Mouse (Mus musculus) splenic B cell, adult 2 months (primary cell): ENCODE measurements around the gene Mau2.

Experiments used
- DNase-seq: peaks from one replicate; pipeline ENCODE4 v3.0.0-alpha.2; 2011; ENCODE audit warnings: low read depth, low spot score
- H3K27me3 ChIP-seq: 2 replicates; pipeline ENCODE4 v1.6.1; 2012; ENCODE audit warnings: mild to moderate bottlenecking, low read length, moderate library complexity, mixed read lengths; ENCODE audit not compliant: control insufficient read depth, poor library complexity, insufficient read depth, severe bottlenecking
- H3K36me3 ChIP-seq: 2 replicates; pipeline ENCODE4 v1.6.1; 2012; ENCODE audit warnings: mild to moderate bottlenecking, low read length, moderate library complexity, mixed read lengths; ENCODE audit not compliant: control insufficient read depth, poor library complexity, insufficient read depth, severe bottlenecking

Mau2 gene

DNA sequence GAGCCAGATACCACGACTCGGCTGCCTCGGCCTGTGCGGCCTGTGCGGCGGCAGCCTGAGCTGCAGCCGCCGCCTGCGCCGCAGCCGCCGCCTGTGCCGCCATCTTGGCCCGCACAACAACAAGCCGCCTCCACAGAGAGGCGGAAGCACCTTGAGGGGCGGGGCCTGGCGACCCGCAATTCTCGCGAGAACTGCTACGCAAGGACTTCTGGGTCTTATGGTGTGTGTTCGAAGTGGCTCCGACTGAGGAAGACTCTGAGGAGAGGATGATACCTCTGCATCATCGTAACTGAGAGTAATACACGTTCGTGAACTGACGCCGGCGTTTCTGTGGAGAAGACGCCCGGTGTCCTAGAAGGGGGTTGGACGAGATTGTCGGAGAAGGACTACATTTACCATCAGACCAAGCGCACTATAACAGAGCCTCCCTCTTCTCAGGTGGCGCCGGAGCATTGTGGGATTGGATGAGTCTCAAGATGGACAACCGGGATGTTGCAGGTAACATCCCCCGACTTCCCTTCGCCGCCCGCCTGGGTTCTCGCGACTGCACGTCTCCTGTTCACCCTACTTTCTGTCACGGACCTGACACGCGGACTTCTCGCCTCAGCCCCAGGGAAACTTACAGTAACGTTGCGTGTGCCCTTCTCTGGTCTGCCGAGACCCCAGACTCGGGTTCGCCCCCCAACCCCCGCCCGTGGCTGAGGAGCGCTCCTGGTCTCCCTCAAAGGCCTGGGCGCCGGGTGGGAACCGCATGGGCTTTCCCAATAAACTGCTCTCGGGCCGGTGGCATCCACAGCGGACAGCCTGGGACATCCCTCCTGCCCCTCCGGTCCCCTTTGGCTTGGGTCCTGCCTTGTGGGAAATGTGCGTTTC, at the start of gene Mau2, which contains the start of gene Sugp1:
TSS of gene Mau2 (minus strand) at position 152 of the 873 bp plus-strand sequence.
TSS of gene Sugp1 (plus strand) at position 231 of the 873 bp plus-strand sequence.
- no peaks in the 10 kb centered on the region; the same call in 1 of the 2 replicates for H3K36me3 ChIP-seq
- peak; percentile 98 for DNase-seq

DNA sequence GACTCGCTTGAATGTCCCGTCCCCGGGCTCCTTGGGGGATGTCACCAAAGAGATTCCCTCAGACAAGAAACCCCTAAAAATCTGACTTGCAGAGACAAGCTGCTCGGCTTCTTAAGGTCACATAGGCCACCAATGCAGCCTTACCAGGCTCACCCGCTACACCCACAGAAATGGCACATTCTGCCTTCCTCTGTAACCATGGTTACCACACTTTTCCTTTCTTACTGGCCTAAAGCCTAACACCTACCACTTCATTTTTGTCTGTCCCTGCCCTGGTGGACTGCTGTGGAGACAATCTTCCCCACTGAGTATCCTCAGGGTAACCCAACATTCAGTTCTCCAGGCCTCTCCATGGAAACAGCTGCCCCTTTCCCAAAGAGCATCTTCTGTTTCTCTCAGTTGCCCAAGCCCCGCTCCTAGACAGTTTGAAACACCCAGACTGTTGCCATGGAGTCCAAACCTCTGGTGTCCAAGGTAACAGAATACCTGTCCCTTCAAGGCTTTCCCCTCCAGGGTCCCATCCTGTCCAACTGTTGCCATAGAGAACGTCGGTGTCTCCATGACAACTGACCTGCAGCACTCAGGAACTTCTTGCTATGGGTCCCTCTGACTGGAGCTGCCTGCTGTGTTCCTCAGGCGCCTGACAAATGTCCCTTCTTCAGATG, 46.9 kb upstream of the Mau2 start:
- Histone ChIP-seq H3K36me3 (no peaks in the 10 kb centered on the region), H3K27me3 (no peaks in the 10 kb centered on the region; the same call in 1 of the 2 replicates)
- DNase-seq: no peak

More for the DNA sequence above, at the start of gene Mau2, which contains the start of gene Sugp1:
- no peaks in the 10 kb centered on the region for H3K27me3 ChIP-seq

DNA sequence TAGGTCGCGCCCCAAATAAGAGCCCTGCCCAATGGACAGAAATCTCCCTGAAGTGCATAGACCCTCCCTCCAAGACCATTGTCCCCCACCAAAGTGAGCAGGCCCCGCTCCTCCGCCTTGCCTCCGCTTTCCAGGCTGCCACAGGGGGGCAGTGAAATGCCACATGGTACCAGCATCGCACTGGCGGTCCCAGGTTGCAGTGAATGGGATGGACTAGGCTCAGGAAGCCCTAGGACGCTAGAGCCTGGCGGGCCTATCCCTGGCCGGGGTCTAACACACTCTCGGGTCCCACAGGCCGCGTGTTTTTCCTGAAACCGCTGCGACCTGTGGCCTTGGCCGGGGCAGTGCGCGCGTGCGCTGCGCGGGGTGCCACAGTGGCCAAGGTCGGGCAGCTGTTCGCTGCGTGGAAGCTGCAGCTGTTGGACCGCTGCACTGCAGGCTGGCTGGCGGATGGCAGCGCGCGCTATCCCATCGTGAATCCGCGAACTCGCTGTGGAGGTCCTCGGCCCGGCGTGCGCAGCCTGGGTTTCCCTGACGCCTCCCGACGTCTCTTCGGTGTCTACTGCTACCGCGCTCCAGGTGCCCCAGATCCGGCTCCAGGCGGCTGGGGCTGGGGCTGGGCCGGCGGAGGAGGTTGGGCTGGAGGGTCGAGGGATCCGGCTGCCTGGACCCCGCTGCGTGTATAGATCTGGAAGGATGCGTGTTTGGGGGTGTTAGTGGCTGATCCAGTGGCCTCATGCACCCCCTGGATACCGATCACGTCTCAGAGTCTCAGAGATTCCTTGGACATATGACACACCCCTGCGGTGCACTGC, 45.5 kb upstream of the Mau2 start:
- Histone ChIP-seq H3K27me3 (no peaks in the 10 kb centered on the region; the same call in 1 of the 2 replicates), H3K36me3 (no peaks in the 10 kb centered on the region)
- peak; percentile 48 for DNase-seq

DNA sequence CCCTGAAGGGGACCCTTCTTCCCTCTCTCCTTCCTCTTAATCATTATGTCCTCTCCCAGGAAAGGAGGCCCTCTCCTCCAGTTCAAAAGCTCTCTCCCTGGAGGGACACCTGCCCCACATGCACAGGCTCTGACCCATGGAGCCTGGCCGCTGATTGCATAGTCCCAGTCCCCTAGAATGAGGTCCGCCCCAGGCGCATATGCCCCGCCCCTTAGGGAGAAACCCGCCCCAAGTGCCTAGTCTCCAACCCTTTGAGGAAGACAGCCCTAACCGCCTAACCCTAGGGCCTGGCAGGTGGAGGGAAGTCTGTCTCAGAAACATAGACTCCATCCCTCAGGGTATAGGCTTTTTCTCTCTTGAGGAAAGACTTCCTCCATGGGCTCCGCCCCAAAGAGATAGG, 44.7 kb upstream of the Mau2 start:
- H3K36me3 ChIP-seq: no peaks in the 10 kb centered on the region

DNA sequence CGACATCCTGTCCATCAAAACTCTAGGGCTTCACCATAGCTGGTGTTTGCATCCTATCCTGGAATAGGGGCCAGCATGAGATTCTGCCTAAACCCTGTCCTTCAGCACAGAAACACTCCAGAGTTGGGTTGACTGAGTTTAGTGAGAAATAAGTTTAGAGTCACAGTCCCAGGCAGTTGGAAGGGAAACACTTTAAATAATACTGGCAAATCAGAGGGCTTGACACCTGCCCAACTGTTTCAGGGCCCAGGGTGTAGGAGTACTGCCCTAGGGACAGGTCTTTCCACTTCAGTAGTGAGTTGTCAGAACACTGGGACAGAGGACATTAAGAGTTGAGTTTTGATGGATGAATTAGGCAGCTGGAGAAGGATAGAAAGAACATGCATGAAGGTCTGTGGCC, 43.6 kb upstream of the Mau2 start:
- no peaks in the 10 kb centered on the region for H3K36me3 ChIP-seq
- H3K27me3 ChIP-seq: no peaks in the 10 kb centered on the region; the same call in 1 of the 2 replicates
- DNase-seq: no peak

More for the DNA sequence above, 44.7 kb upstream of the Mau2 start:
- H3K27me3 ChIP-seq: no peaks in the 10 kb centered on the region; the same call in 1 of the 2 replicates
- no peak for DNase-seq

DNA sequence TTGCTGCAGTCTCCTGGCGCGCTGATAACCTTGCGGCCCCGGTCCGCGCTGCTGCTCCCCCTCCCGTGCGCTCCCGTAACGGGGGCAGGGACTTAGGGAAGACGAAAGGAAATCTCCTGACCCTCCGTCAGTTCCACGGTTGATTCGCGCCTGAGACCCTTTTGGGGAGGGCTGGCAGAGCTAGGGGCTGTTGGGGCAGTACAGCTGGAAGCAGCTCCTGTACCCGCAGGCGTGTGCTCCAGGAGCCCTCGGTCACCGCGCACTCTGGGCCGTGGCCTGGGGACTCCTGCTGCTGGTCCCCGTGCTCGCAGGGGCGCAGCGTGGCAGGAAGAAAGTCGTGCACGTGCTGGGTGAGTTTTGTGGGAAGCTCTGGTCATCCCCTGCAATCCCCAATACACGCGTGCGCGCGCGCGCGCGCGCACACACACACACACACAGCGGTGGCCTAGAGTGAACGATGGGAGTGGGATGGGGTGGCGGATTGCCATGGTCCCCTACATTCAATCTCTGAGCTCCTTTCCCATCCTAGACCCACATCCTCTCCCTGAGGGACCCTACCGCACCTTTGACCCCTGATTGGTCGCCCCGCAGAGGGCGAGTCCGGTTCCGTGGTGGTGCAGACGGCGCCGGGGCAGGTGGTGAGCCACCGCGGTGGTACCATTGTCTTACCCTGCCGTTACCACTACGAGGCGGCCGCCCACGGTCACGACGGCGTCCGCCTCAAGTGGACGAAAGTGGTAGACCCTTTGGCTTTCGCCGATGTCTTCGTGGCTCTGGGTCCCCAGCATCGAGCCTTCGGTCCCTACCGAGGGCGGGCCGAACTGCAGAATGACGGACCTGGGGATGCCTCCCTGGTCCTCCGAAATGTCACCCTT, 41.9 kb upstream of the Mau2 start:
- Histone ChIP-seq H3K27me3 (no peaks in the 10 kb centered on the region; the same call in 1 of the 2 replicates), H3K36me3 (no peaks in the 10 kb centered on the region)
- no peak for DNase-seq

DNA sequence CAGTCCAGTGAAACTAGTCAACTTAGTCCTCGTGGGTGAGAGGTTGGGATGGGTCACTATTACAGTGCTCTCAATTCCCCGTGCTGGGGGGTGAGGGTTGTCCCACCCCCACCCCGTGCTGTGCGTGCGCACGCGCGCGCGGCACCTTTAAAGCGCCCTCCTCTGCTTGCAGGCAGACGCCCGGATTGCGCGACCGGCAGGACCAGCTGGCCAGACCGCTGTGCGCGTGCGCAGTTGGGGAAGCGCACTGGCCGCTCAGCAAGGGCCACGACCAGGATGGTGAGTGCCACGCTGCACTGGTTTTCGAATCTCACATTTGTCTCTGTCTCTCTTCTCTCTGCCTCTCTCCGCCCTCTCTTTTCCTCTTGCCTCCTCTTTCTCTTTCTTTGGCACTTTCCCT, 40.8 kb upstream of the Mau2 start, which contains the start of gene Hapln4:
TSS of gene Hapln4 (plus strand) at position 173 of the 400 bp plus-strand sequence.
- DNase-seq: peak; percentile 53
- H3K27me3 ChIP-seq: no peaks in the 10 kb centered on the region; the same call in 1 of the 2 replicates
- H3K36me3 ChIP-seq: no peaks in the 10 kb centered on the region

DNA sequence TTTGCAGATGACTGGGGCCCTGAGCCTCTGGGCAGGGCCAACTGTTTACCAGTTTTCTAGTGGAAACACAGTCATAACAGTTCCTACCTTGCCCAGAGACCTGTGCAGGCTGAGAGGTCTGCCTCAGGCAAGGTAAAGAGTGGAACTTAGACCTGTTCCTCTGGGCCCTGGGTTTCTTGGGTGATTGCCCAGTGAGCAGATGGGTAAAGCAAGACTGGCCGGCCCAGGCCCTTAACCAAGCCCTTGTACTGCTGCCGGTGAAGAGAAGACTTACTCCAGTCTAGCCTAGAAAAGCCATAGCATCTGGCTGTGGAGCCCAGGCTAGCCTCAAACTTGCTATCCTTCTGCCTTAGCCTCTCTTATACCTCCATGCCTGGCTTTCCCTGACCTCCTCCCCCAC, 39.4 kb upstream of the Mau2 start:
- no peaks in the 10 kb centered on the region; the same call in 1 of the 2 replicates for H3K27me3 ChIP-seq
- DNase-seq: no peak

DNA sequence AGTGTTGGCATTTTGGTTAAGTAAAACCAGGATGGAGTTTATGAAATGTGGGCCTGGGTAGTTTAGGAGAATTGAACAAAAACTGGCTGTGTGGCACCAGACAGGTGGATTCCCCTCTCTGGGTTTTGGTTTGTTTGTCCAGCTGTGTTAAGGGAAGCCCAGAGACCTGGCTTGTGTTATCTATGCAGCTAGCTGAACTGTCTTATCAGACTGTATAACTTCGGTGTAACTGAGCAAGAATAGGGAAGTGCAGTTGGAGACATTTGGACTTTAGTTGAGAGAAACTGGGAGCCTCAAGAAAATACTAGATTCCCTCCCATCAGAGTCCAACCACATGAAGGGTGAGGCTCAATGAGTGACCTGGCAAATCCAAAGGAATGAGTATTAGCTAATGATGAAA, 31.1 kb upstream of the Mau2 start:
- Histone ChIP-seq H3K27me3 (no peaks in the 10 kb centered on the region), H3K36me3 (no peaks in the 10 kb centered on the region)
- no peak for DNase-seq

More for the DNA sequence above, 39.4 kb upstream of the Mau2 start:
- no peaks in the 10 kb centered on the region for H3K36me3 ChIP-seq

DNA sequence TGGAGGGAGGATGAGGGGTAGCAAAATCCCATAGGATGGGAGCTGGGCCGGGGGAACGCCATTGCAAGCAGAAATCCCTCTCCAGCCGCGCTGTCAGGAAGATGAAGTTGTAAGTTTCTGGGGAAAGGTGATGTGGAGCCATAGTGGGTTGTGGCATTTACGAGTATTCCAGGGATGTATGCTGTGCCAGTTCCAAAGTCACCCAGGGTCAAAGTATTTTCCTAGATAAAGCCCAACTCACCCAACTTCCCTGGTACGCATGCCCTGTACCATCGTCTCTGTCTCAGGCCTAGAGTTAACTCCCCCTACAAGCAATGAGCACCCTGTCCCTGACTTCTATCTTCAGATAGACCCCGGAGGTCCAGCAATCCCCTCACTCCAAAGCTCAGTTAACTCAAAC, 30.6 kb upstream of the Mau2 start:
- no peak for DNase-seq
- Histone ChIP-seq H3K27me3 (no peaks in the 10 kb centered on the region), H3K36me3 (no peaks in the 10 kb centered on the region)

DNA sequence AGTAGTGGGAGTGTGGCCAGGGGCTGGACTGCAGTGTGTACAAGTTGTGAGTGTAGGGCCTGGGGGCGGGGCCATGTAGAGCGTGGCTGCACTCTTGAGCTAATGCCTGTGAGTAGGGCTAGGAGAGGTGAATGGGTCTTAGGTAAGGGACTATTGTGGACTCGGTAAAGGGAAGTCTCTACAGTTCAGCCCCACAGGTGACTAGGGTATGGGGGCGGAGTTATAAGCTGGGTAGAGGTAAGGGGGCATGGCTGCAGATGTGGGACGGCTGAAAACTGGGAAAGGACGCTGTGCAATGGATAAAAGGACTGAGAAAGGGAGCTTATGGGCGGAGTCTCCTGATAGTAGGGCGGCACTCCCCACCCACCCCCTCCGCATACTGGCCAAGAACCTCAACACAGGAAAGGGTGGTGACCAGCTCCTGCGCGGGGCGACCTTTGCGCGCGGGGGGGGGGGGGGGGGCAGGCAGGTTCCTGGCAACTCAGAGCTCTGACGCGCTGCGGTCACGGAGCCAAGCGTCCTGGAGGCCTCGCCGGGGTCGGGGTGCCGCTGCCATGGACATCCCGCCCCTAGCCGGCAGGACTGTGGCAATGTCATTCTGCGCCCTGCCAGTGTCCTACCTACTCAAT, 30.0 kb upstream of the Mau2 start, which contains the start of gene Tm6sf2:
TSS of gene Tm6sf2 (plus strand) at position 484 of the 629 bp plus-strand sequence.
- DNase-seq: no peak

DNA sequence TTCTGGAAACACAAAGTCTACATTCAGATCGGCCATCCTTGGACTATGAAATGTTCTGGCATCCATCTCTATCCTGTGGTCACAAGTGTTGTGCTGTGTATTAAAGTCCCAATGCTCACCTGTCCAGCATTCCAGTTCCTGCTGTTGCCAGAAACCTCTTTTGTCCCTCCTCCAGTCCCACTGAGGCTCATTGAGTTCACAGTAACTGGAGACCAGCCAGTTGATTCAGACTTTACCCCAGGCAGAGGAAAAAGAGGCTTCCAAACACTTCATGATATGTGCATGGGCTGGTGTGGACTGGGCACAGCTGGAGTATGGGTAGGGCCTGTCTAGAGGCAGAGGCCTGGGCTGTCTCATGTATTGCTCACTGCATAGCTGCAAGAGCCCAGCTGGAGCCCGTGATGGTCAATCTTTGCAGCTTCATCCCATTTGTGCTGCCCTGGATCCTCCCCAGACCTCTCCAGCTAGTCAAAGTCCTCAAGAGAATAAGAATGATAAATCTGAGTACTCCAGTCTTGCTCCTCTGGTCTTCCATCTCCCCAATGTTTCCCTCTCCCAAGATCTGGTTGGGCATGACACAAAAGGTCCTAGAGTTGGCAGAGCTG, 29.4 kb upstream of the Mau2 start:
- H3K27me3 ChIP-seq: no peaks in the 10 kb centered on the region
- no peaks in the 10 kb centered on the region for H3K36me3 ChIP-seq
- no peak for DNase-seq

More for the DNA sequence above, 30.0 kb upstream of the Mau2 start, which contains the start of gene Tm6sf2:
- Histone ChIP-seq H3K27me3 (no peaks in the 10 kb centered on the region), H3K36me3 (no peaks in the 10 kb centered on the region)

DNA sequence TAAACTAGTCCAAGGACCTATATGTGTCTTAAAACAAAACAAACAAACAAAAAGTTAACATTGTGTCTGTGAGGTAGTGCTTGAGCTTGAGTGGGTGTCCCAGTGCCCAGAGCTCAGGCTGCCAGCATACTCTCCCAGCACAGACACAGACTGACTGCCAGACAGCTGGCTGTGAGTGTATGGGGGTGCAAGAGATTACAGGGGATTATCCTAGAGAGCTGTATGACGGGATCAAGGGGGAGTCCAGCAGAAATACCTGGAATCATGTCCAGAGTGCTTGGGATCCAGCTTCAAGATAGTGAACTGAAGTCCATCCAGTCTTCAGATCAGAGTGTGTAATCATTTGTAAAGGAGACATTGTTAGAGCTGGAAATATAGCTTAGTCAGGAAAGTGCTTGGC, 15.2 kb upstream of the Mau2 start:
- Histone ChIP-seq H3K27me3 (no peaks in the 10 kb centered on the region), H3K36me3 (peaks cover 8% of the 10 kb centered on the region; the same call in 1 of the 2 replicates)
- DNase-seq: no peak
